Mouse (Mus musculus) megakaryocyte, embryonic 14.5 days (primary cell): ENCODE measurements at regions not wholly inside any gene's neighbourhood (a gene's known extent, or its start where the extent isn't known, plus 50 kb on each side); places are given as distances from the start of the nearest gene placed in this dataset.

Experiments used
- FLI1 ChIP-seq: IDR thresholded peaks from 2 replicates; pipeline ENCODE4 v1.6.1; 2012; ENCODE audit warnings: low read length, inconsistent platforms, mixed read lengths
- GATA1 ChIP-seq: IDR thresholded peaks from 3 replicates; pipeline ENCODE4 v1.6.1; 2012; ENCODE audit warnings: mixed read lengths, low read length, inconsistent platforms, borderline replicate concordance

- TF ChIP-seq GATA1 (no peak), FLI1 (no peak)
These were observed 980.3 kb upstream of the Map3k7 start for GRCm38 (mm10) chr4:30983611-30984010.
